In the genomic region with DNA sequence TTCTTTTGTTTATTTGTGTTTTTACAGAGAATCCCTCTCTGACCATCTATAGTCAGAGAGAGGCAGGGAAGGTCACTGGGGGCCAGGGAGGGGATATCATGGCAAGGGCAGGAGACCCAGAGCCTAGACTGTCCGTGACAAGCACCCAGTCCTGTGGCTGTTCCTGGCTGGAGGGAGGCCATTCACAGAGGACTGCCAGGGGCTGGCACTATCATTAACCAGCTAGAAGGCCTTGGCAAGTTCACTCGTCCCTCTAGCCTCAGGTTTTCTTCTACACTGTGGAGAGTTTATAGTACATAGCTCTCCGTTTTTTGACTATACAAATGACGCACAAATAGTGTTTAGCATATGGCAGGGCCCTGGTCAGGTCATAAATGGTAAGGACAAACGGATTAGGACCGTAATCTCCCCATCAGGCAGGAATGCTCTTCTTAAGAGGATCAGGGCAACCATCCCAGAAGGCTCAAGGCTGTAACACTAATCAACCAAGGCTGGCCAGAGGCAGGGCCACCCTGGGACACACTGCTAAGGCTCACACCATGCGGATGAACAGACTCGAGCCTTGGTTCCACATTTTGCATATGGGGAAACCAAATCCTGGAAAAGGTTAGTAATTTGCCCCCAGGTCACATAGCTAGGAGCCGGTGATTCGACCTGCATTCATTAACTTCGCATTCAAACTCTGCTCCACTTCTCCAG, we compare ENCODE assay signal across 12 mouse cellular contexts. TPM values are rescaled to one million over a fixed set of nuclear protein-coding genes. Genes with fewer than 3 reads are reported as not detected.
DNase-seq lines count a peak whose midpoint lies in the region; ATAC-seq and TF ChIP-seq lines count a peak whose summit lies in the region.
"Had no signal": no experiment of that assay in that cellular context is flagged by ENCODE, and none has a peak within 500 bp of the region (broad histone marks: within the 10 kb centered on the region; RNA-seq: fewer than 3 reads in every experiment).

No protein-coding gene starts in this region.

- TF ChIP-seq EP300 in stomach, postnatal 0 days (optimal IDR thresholded peaks at IDR 0.05), result peak; percentile 29

- no peak for TF ChIP-seq CTCF in stomach, postnatal 0 days (IDR thresholded peaks at IDR 0.05; ENCODE audit: low read depth)

- no peaks in the 10 kb centered on the region for H3K36me3 ChIP-seq in heart, embryonic 10.5 days
- H3K36me3 ChIP-seq in heart, embryonic 14.5 days (ENCODE audit: control insufficient read depth, insufficient read depth, low read length), result no peaks in the 10 kb centered on the region
- H3K36me3 ChIP-seq in stomach, postnatal 0 days (ENCODE audit: control insufficient read depth, insufficient read depth, low read length), result no peaks in the 10 kb centered on the region
- H3K36me3 ChIP-seq: lung, embryonic 15.5 days had no signal

- H3K9me3 ChIP-seq in heart, embryonic 10.5 days, result no peaks in the 10 kb centered on the region
- no peaks in the 10 kb centered on the region for H3K9me3 ChIP-seq in heart, embryonic 14.5 days (ENCODE audit: control insufficient read depth, low read length)
- no peaks in the 10 kb centered on the region for H3K9me3 ChIP-seq in stomach, postnatal 0 days (ENCODE audit: control insufficient read depth, low read length)
- H3K9me3 ChIP-seq: lung, embryonic 15.5 days had no signal

- H3K4me3 ChIP-seq in heart, embryonic 10.5 days, result no peak overlapping the region
- no peak overlapping the region for H3K4me3 ChIP-seq in heart, embryonic 14.5 days (ENCODE audit: control insufficient read depth in 1 of 2, insufficient read depth in 1 of 2, low read depth in 1 of 2, low read length in 2 of 2)
- H3K4me3 ChIP-seq in stomach, postnatal 0 days (ENCODE audit: low read depth, low read length), result no peak overlapping the region
- H3K4me3 ChIP-seq: erythroblast, embryonic 14.5 days; lung, embryonic 15.5 days had no signal

- no peaks in the 10 kb centered on the region for H3K27me3 ChIP-seq in heart, embryonic 10.5 days (ENCODE audit: insufficient read depth, poor library complexity, severe bottlenecking)
- H3K27me3 ChIP-seq in heart, embryonic 14.5 days (ENCODE audit: control insufficient read depth, insufficient read depth, low read length), result no peaks in the 10 kb centered on the region
- no peaks in the 10 kb centered on the region for H3K27me3 ChIP-seq in stomach, postnatal 0 days (ENCODE audit: control insufficient read depth, insufficient read depth, low read length)
- H3K27me3 ChIP-seq: lung, embryonic 15.5 days had no signal

- peaks cover 87% of the 10 kb centered on the region for H3K4me1 ChIP-seq in heart, embryonic 10.5 days
- peaks cover 63 to 85% of the 10 kb centered on the region in 2 experiments for H3K4me1 ChIP-seq in heart, embryonic 14.5 days (ENCODE audit: control insufficient read depth in 2 of 2, insufficient read depth in 2 of 2, low read length in 2 of 2)
- peaks cover 6% of the 10 kb centered on the region; the same call in 1 of the 2 replicates for H3K4me1 ChIP-seq in stomach, postnatal 0 days (replicated peaks; ENCODE audit: control insufficient read depth, insufficient read depth)

- ATAC-seq in heart, embryonic 14.5 days (ENCODE audit: insufficient number of reproducible peaks, insufficient read depth, low FRiP score, low read depth), result no peak
- ATAC-seq in stomach, postnatal 0 days (ENCODE audit: low FRiP score, low TSS enrichment), result peak; percentile 62; the same call in 1 of the 2 replicates

- 68% methylated on average over 11 of the region's 11 CpGs for WGBS in heart, embryonic 10.5 days
- 66% methylated on average over 11 of the region's 11 CpGs for WGBS in heart, embryonic 14.5 days
- WGBS in stomach, postnatal 0 days, result 64% methylated on average over 11 of the region's 11 CpGs

- H3K27ac ChIP-seq in heart, embryonic 10.5 days, result peak overlapping the region; percentile 65
- peak overlapping the region in 1 of 2 experiments; percentile 51; a peak in 2 of 4 replicates for H3K27ac ChIP-seq in heart, embryonic 14.5 days (replicated peaks in 1 of 2; ENCODE audit: control insufficient read depth in 1 of 2, insufficient read depth in 1 of 2, low read depth in 2 of 2, low read length in 2 of 2)
- H3K27ac ChIP-seq in stomach, postnatal 0 days (replicated peaks), result peak overlapping the region; percentile 65
- H3K27ac ChIP-seq: lung, embryonic 15.5 days had no signal

- DNase-seq in heart, embryonic 10.5 days (ENCODE audit: low spot score), result no peak
- no peak for DNase-seq in heart, adult 8-10 months (ENCODE audit: low spot score)
- peak; percentile 91 for DNase-seq in retina, adult 2 months (ENCODE audit: low read depth, low spot score)
- DNase-seq in retina, embryonic 14.5 days (ENCODE audit: low spot score), result no peak
- DNase-seq in stomach, postnatal 0 days (ENCODE audit: low spot score), result no peak
- no peak for DNase-seq in urinary bladder, postnatal 4 days (ENCODE audit: low spot score in 2 of 2)
- DNase-seq: kidney, postnatal 25 days; midbrain, embryonic 14.5 days; thymus, postnatal 25 days had no signal

- no peak overlapping the region for H3K4me2 ChIP-seq in heart, embryonic 14.5 days (ENCODE audit: low read length)
- no peak overlapping the region for H3K4me2 ChIP-seq in stomach, postnatal 0 days (replicated peaks; ENCODE audit: low read depth)
- H3K4me2 ChIP-seq: lung, embryonic 15.5 days had no signal

- H3K9ac ChIP-seq in heart, embryonic 14.5 days (ENCODE audit: low read length), result peak overlapping the region; percentile 42; the same call in 1 of the 2 replicates
- no peak overlapping the region for H3K9ac ChIP-seq in stomach, postnatal 0 days (ENCODE audit: low read length)
- H3K9ac ChIP-seq: lung, embryonic 15.5 days had no signal

RNA-seq across cellular contexts. Expression of a gene that starts 55.0 kb away (rescaled TPM):
- 4.8 and 6.1 TPM in 2 replicates for polyA plus RNA-seq in heart, embryonic 10.5 days (2016; fragmentation: Nextera tagmentation; extraction: Ambion mirVana)
- total RNA-seq in heart, adult 8-10 months (2022), result 10 to 100 TPM; 39.8 to 52.2 (median 44.5) TPM
- polyA plus RNA-seq in heart, embryonic 14.5 days (2014; fragmentation: Nextera tagmentation; extraction: Ambion mirVana), result 10.2 and 12.0 TPM in 2 replicates
- 1.8 and 2.3 TPM in 2 replicates for polyA plus RNA-seq in stomach, postnatal 0 days (2015; fragmentation: Nextera tagmentation; extraction: Ambion mirVana)
